ENCODE assay signal across 17 mouse cellular contexts in genomic region chr1:182483910-182484274, GRCm38 (mm10). TPM values are rescaled to one million over a fixed set of nuclear protein-coding genes. Genes with fewer than 3 reads are reported as not detected.
DNase-seq lines count a peak whose midpoint lies in the region; ATAC-seq lines count a peak whose summit lies in the region.
"Had no signal": no experiment of that assay in that cellular context is flagged by ENCODE, and none has a peak within 500 bp of the region (broad histone marks: within the 10 kb centered on the region; RNA-seq: fewer than 3 reads in every experiment).

No protein-coding gene starts in this region.

- DNase-seq in adrenal gland, adult (ENCODE audit: inconsistent age in 2 of 2, low spot score in 1 of 2), result peak; percentile 26 to 45
- no peak for DNase-seq in adrenal gland, adult 8-10 months
- DNase-seq in kidney, adult 11 months, result peak; percentile 70
- DNase-seq in kidney, postnatal 4 days, result no peak
- no peak for DNase-seq in thymus, adult 18-20 months
- DNase-seq: cerebellum, adult 11 months; forebrain, postnatal 0 days; lung, embryonic 14.5 days; spleen, adult 18-20 months; thymus, postnatal 14 days had no signal

- H3K9ac ChIP-seq in kidney, embryonic 15.5 days, result no peak overlapping the region
- H3K9ac ChIP-seq in liver, embryonic 12.5 days, result no peak overlapping the region
- H3K9ac ChIP-seq: embryonic facial prominence, embryonic 13.5 days; forebrain, postnatal 0 days; hindbrain, embryonic 15.5 days; lung, embryonic 14.5 days; midbrain, embryonic 13.5 days had no signal

- no peaks in the 10 kb centered on the region for H3K27me3 ChIP-seq in kidney, embryonic 15.5 days
- no peaks in the 10 kb centered on the region for H3K27me3 ChIP-seq in liver, embryonic 12.5 days (replicated peaks)
- H3K27me3 ChIP-seq: embryonic facial prominence, embryonic 13.5 days; hindbrain, embryonic 15.5 days; midbrain, embryonic 13.5 days had no signal

- peak overlapping the region; percentile 17; the same call in 1 of the 2 replicates for H3K27ac ChIP-seq in brown adipose tissue, adult 24 weeks (replicated peaks; ENCODE audit: low read depth, low read length)
- H3K27ac ChIP-seq in kidney, embryonic 15.5 days, result peak overlapping the region; percentile 32; the same call in 1 of the 2 replicates
- H3K27ac ChIP-seq in liver, embryonic 12.5 days, result no peak overlapping the region
- H3K27ac ChIP-seq: embryonic facial prominence, embryonic 13.5 days; hindbrain, embryonic 15.5 days; midbrain, embryonic 13.5 days had no signal

- no peak overlapping the region for H3K4me2 ChIP-seq in kidney, embryonic 15.5 days
- H3K4me2 ChIP-seq in liver, embryonic 12.5 days, result no peak overlapping the region
- H3K4me2 ChIP-seq: embryonic facial prominence, embryonic 13.5 days; hindbrain, embryonic 15.5 days; lung, embryonic 14.5 days; midbrain, embryonic 13.5 days had no signal

- no peak for ATAC-seq in kidney, embryonic 15.5 days (replicated peaks; ENCODE audit: low FRiP score)
- ATAC-seq in liver, embryonic 12.5 days, result no peak
- ATAC-seq: activated CD4-positive, CD25-positive, alpha-beta regulatory T cell, adult 4 months; forebrain, postnatal 0 days; midbrain, embryonic 13.5 days had no signal

- peaks cover 95% of the 10 kb centered on the region for H3K36me3 ChIP-seq in kidney, embryonic 15.5 days
- peaks cover 52% of the 10 kb centered on the region for H3K36me3 ChIP-seq in liver, embryonic 12.5 days

- H3K9me3 ChIP-seq in kidney, embryonic 15.5 days (replicated peaks), result no peaks in the 10 kb centered on the region
- no peaks in the 10 kb centered on the region for H3K9me3 ChIP-seq in liver, embryonic 12.5 days (replicated peaks)
- H3K9me3 ChIP-seq: embryonic facial prominence, embryonic 13.5 days; hindbrain, embryonic 15.5 days; midbrain, embryonic 13.5 days had no signal

- no peaks in the 10 kb centered on the region for H3K4me1 ChIP-seq in brown adipose tissue, adult 24 weeks (ENCODE audit: control insufficient read depth, insufficient read depth, insufficient read length, low read length)
- peaks cover 42% of the 10 kb centered on the region for H3K4me1 ChIP-seq in kidney, embryonic 15.5 days
- peaks cover 8% of the 10 kb centered on the region; the same call in 1 of the 2 replicates for H3K4me1 ChIP-seq in liver, embryonic 12.5 days
- H3K4me1 ChIP-seq: embryonic facial prominence, embryonic 13.5 days; hindbrain, embryonic 15.5 days; midbrain, embryonic 13.5 days had no signal

- H3K4me3 ChIP-seq in brown adipose tissue, adult 24 weeks (ENCODE audit: insufficient read depth, low read depth, low read length), result no peak overlapping the region
- no peak overlapping the region for H3K4me3 ChIP-seq in kidney, embryonic 15.5 days (replicated peaks)
- no peak overlapping the region for H3K4me3 ChIP-seq in liver, embryonic 12.5 days
- H3K4me3 ChIP-seq: embryonic facial prominence, embryonic 13.5 days; hindbrain, embryonic 15.5 days; midbrain, embryonic 13.5 days had no signal

- WGBS in kidney, embryonic 15.5 days, result 82% methylated on average over 12 of the region's 12 CpGs
- 79% methylated on average over 12 of the region's 12 CpGs for WGBS in liver, embryonic 12.5 days (ENCODE audit: insufficient replicate concordance)

RNA-seq across cellular contexts. Expression of gene Capn2, which starts 33.5 kb away (rescaled TPM):
- total RNA-seq in adrenal gland, adult 8-10 months (2022), result 10 to 100 TPM; 53.3 to 96.0 (median 73.4) TPM
- 108 and 113 TPM in 2 replicates for polyA plus RNA-seq in brown adipose tissue, adult 24 weeks (2012; ENCODE audit: insufficient read depth, insufficient read length, missing spikeins)
- polyA plus RNA-seq in kidney, embryonic 15.5 days (2015; fragmentation: Nextera tagmentation; extraction: Ambion mirVana), result 119 and 126 TPM in 2 replicates
- polyA plus RNA-seq in liver, embryonic 12.5 days (2016; fragmentation: Nextera tagmentation; extraction: Ambion mirVana), result 35.4 and 36.6 TPM in 2 replicates

Comparison
In these comparisons a context has a peak if more than half of its experiments do, and no peak if none do; other contexts are left out.
1. DNase-seq: peak in adrenal gland, adult (2 of 2) and kidney, adult 11 months (single experiment); none in adrenal gland, adult 8-10 months (single experiment), kidney, postnatal 4 days (0 of 2) and thymus, adult 18-20 months (0 of 2).